Mouse (Mus musculus): ENCODE data around the gene Gm47841.

DNA sequence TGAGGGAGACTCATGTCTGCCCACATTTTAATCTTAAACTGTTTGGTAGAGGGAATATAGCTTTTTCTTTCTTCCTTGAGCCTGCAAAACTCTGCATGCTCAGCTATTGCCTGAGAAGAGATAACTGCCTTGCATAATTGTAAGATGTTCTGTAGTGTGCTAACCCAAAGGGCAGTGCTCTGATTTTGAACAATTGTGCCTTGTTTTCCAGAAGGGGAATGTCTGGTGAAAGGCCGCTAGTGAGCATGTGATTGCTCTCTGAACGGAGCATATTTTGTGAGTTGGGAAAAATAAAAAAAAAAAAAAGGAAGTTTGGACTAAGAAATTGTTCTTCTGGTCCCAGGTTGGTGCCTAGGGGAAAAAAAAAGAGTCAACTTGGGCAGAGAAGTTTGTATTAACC, 18.2 kb downstream of the Gm47841 start:
- TF ChIP-seq EP300 (optimal IDR thresholded peaks at IDR 0.05) (no peak), CTCF (IDR thresholded peaks at IDR 0.05; ENCODE audit: low read depth) (no peak)

Data from stomach, postnatal 0 days (tissue).